Mouse (Mus musculus): Measurements from ENCODE around the gene Uhrf1.

The Uhrf1 gene

DNA sequence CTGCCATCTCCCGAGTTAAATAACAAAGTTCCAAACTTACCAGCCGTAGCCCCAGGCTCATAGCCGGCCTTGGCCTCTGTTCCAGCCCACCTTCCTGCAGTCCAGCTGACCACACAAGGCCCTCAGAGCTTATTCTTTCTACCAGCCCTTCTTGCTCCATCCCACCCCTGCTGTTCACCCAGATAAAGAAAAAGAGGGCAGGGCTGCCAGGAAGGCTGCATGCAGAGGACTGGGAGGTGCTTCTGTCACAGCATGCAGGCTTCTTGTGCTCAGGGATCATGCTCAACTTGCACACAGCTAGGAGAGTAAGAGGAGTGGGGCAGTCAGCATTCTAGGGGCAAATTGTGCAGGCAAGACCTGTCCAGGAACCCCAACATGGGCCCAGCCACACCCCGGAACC, 45.0 kb downstream of the Uhrf1 start:
- no peak for DNase-seq (ENCODE audit: low spot score in 2 of 2)

DNA sequence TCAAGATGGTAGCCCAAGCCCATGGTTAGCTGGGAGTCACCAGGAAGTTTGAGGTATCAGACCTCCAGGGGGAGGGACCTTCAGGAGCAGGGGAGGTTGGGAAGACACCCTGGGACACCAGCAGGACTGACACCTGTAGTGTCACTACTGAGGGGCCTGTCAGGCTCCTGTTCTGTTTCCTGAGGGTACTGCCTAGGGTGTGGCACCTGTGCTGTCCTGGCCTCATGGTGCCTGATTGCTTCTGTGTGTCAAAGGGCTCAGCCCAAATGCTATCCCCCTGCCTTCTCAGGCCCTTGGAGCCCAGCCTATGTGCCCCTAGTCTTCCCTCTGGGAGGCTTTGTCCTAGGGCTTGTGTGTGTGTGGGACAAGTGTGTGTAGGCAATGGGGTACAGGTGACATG, 45.5 kb downstream of the Uhrf1 start:
- no peak for DNase-seq (ENCODE audit: low spot score in 2 of 2)

DNA sequence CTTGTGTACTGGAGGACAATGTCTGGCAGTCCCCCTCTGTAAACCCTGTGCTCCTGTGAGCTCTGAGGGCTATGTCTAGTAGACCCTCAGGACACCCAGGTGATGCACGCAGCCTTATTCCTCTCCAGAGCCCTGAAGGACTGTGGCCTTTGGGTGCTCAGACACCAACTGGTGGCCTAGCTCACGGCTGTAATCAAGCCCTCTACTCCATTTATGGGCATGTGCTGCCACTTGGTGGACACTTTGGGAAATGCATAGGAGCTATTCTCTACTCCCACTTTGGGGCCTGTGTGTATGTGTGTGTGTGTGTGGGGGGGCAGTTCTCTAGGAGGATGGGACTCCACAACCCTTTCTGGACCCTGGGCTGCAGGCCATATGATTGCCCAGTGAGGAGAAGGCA, 47.6 kb downstream of the Uhrf1 start:
- peak; percentile 37 to 70 for DNase-seq (ENCODE audit: low spot score in 2 of 2)

DNA sequence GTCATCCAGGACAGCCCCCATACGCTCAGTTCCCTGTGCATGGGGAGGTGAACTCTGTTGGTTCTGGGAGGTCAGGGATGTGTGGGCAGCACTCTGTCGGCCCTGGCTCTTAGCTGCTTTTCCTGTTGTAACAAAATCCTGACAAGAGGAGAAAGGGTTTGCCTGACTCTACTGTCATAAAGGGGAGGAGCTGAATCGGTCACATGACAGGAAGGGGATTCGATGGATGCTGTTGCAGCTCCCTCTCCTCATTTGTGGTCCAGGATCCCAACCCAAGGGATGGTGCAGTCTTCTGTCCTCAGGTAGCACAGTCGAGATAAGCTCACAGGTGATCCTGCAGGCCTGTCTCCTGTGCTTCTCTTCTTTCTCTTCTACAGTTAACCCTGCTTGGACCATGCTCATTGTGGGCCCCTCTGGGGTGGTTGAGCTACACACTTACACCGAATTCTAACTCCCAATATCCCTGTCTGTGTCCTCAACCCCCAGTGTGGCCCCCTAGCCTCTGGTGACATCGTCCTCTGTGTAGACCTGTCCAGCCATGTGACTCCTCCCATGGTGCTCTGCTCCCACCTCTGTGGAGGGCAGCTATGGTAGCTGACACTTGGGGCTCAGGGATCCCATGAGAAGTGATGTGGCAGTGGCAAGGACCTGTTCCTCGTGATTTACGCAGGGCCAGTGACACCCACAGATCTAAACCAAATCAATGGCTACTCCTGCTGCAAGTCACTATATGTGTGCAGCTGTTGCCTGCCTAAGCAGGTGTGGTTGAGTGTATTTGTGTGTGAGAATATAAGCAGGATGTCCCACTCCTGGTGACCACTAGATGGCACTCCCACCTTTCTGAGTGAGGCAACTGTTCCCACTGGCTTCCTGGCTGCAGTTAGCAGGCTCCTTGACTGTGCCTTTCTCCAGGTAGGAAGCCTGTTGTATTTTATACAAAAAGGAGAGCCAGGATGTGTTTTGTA, 54.1 kb downstream of the Uhrf1 start:
- DNase-seq (ENCODE audit: low spot score in 2 of 2): peak in 1 of 2 experiments; percentile 58

DNA sequence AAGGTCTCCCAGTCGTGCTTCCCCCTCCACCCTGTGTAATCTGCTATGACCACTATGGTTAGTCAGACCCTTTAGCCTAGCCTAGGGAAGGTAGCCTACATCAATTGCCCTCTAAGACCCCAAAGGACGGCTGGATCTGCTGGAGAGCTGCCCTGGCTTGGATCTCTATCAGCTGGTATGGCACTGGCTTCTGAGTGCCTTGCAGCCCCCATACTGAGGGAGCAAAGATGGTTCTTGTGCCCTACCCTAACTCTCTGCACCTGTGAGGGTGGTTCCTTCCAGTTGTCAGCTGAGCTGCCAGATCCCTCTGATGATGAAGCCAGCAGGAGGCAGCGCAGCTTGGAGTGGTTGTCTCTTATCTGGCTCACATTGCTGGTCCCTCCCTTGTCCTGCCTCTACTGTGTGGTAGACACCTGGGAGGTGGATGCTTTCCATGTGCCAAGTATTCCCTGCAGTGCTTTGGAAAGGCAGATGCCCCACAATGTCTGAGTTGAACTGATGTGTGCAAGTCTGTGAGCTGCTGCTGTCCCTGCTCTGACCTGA, 56.1 kb downstream of the Uhrf1 start:
- no peak for DNase-seq (ENCODE audit: low spot score in 2 of 2)

DNA sequence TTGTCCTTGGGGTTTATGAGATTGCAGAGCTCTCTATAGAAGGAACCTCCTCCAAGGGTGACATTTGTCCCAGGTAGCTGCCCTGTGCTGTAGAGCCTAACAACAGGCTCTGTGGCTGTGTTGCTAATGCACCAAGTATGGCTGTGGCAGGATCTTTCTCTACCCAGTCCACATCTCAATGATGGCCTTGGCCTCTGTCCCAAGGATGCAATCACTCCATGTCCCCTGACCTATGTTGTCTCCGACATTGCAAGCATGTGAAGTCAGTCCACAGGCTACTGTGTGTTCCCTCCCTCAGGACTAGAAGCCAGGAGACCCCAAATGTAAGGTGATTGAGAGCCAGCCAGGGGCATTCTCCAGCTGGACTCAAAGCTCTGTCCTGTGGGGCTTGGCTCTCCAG, 56.7 kb downstream of the Uhrf1 start:
- no peak for DNase-seq (ENCODE audit: low spot score in 2 of 2)

DNA sequence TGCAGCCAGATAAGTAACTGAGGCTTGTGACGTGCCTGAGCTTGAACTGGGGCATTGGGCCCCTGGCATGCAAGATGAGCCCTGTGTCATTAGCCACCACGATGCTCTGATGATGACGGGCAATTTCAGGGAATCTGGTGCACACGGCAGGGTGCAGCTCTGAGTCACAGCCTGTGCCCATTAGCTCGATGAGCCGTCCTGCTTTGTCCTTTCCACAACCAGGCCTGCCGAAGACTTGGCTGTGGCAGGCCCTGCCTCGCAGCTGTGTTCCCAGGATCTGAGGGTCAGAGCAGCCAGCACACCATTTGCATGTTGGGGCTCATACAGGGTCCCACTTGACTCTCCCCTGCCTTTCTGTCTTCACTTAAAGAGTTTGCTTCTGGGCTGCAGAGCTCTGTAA, 57.3 kb downstream of the Uhrf1 start:
- DNase-seq (ENCODE audit: low spot score in 2 of 2): no peak

DNA sequence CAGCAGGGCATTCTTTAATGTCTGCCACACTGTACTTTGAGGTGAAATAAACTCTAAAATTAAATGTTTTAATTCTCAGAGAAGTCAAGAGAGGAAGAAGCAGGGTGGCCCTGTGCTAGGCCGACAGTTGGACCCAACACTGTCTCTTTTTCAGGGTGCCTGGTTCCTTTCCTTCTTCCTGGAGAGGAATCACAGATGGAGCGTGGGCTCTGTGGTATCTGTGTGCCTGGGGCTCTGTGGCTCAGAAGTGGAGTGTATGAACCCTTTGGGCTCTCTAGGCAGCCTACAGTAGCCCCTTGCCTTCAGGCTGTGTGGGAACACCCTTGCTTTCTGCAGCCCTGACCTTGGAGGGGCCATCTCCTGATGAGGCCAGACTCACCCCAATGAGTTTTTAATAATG, 58.4 kb downstream of the Uhrf1 start:
- no peak for DNase-seq (ENCODE audit: low spot score in 2 of 2)

DNA sequence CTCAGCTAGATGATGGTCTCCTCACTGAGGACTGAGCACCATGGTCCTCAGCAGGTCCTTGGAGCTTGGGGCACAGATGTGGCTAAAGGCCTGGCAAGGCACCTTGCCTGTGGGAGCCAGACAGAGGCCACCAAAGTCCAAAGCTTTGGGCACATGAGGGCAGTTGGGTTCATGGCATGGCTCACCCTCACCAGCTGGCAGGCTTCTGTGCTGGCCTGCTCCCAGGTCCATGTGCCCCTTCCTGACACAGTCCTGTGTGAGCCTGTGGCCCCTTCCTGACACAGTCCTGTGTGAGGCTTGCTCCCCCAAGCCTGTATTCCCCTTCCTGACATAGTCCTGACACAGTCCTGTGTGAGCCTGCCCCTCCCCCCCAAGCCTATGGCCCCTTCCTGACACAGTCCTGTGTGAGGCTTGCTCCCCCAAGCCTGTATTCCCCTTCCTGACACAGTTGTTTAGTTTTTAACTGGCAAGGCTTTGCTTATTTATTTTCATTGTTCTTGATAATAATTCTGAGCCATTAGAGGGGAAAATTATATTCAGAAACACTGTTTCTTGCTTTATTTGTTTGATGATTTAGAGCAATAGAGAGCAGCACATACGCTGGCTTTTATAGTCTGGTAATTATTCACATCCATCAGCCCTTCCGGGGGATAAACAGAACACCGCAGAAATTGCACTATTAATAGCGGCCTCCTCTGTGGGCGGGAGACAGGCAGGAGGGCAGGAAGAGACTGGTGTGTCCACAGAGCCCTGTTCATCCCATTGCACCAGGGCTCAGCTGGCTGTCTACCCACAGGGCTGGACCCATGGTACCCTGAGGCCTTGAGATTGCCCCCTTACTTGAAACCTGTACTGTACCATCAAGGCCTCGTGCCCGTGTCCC, 62.9 kb downstream of the Uhrf1 start:
- no peak for DNase-seq (ENCODE audit: low spot score in 2 of 2)

DNA sequence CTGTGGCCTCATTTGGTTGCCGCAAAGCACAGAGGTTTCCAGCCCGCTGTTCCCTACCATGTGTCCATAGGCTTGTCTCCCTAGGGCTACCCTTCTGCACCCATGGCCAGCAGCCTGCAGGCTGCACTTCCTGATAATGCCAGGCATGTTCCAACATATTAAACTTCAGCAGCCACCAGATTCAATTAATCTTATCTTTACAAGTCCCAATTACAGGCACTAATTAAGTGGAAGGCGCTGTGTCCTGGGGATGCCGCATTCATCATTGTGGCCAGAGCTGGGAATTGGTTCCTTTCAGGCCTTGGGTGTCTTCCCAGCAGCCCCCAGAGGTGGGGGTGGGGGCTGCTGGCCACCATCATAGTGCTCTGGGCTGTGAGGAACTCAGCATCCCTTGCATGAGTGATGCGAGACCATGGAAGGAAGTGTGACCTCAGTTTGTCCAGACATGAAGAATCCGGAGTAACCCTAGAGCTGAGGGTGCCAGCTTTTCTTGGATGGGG, 65.2 kb downstream of the Uhrf1 start:
- DNase-seq (ENCODE audit: low spot score in 2 of 2): no peak

DNA sequence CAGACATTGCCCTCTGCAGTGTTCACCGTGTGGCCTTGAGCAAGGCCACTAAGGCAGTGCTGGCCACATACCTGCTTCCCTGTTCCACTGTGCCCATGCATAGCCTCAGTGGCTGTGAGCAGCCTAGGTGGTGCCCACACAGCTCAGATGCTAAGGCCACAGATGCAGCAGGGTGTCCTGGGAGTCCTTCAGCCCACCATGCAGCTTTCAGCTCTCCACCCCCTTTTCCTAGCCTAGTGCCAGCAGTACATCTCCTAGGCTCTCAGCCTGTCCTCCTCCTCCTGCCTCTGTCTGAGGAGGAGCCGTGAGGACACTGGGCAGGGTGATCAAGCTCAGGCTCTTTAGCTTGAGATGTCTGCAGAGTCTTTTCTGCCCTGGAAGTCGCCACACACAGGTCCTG, 67.0 kb downstream of the Uhrf1 start:
- no peak for DNase-seq (ENCODE audit: low spot score in 2 of 2)

DNA sequence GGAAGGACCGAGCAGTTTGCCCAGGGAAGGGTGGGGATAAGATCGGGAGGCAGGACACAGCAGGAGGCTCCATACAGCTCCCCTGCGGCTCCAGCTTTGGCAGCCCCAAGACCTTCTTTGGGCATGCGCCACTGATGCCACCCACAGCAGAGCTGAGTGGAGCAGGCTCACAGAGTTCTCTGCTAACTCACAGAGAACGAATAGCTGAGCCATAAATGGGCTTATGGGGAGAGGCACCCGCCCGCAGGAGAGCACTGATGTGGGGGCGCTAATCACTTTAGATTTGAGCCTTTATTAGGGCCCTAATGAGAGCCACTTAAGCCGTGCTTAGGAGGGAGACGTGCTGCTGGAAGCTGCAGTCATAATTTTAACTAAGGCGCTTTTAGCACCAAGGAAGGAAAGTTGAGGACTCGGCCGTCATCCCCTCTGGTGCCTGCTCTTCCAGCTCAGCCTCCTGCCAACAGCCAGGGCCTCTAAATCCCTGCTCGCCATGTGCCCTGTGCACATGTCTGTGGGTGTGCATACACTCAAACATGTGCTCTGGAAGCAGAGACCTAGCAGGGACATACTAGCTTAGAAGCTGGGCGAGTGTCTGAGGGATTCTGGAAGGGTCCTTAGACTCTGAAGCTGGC, 68.0 kb downstream of the Uhrf1 start:
- DNase-seq (ENCODE audit: low spot score in 2 of 2): no peak

DNA sequence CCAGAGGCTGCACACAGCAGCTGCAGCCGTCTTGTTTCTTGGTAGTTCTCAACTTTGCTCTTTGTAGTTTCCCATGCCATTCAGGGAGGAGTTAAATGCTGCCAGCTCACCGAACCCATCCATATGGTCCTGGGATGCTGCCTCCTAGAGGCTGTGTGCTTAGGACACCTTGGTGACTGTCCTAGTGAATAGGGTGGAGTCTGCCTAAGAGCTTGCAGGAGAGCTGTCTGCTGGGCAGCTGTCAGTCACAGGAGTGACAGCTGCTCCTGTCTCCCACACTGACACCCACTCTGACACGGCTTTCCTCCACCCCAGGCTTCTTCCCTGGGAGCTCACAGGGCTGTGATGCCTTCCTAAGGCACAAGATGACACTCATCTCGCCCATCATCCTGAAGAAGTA, 69.0 kb downstream of the Uhrf1 start:
- no peak for DNase-seq (ENCODE audit: low spot score in 2 of 2)

Data from urinary bladder, adult 18-20 months (tissue).